Mouse (Mus musculus): Measurements from ENCODE around the gene Osbpl9. TPM values are rescaled to one million over a fixed set of nuclear protein-coding genes. Genes with fewer than 3 reads are reported as not detected.

Gene Osbpl9
- polyA plus RNA-seq, 1 experiment from 2014 or later, result 75.8 TPM

- Histone ChIP-seq H3K36me3 (ENCODE audit: control insufficient read depth, insufficient read depth, low read length) (no peaks in the 10 kb centered on the region), H3K4me2 (peak overlapping the region; percentile 69; the same call in 1 of the 2 replicates), H3K27me3 (ENCODE audit: control insufficient read depth, insufficient read depth, low read length) (no peaks in the 10 kb centered on the region), H3K9ac (ENCODE audit: low read length) (peak overlapping the region; percentile 70; the same call in 1 of the 2 replicates), H3K4me1 (ENCODE audit: control insufficient read depth, insufficient read depth, low read length) (peaks cover 12% of the 10 kb centered on the region), H3K9me3 (ENCODE audit: control insufficient read depth, low read length) (no peaks in the 10 kb centered on the region), H3K27ac (ENCODE audit: low read depth, low read length) (no peak overlapping the region), H3K4me3 (ENCODE audit: low read depth, low read length) (no peak overlapping the region)
- ATAC-seq (ENCODE audit: low FRiP score) (no peak), DNase-seq (ENCODE audit: low spot score, missing footprints) (no peak)
- WGBS, result 63% methylated on average over 6 of the region's 6 CpGs
Measured at GRCm38 (mm10) chr4:109116938-109117337, 85.1 kb downstream of the Osbpl9 start.

GRCm38 (mm10) chr4:109116494-109116893 lies 85.6 kb downstream of the Osbpl9 start:
- Histone ChIP-seq H3K27me3 (ENCODE audit: control insufficient read depth, insufficient read depth, low read length) (no peaks in the 10 kb centered on the region), H3K4me2 (no peak overlapping the region), H3K4me3 (ENCODE audit: low read depth, low read length) (no peak overlapping the region), H3K36me3 (ENCODE audit: control insufficient read depth, insufficient read depth, low read length) (no peaks in the 10 kb centered on the region), H3K27ac (ENCODE audit: low read depth, low read length) (no peak overlapping the region), H3K4me1 (ENCODE audit: control insufficient read depth, insufficient read depth, low read length) (peaks cover 12% of the 10 kb centered on the region), H3K9me3 (ENCODE audit: control insufficient read depth, low read length) (no peaks in the 10 kb centered on the region), H3K9ac (ENCODE audit: low read length) (no peak overlapping the region)
- DNase-seq (ENCODE audit: low spot score, missing footprints) (no peak), ATAC-seq (ENCODE audit: low FRiP score) (no peak)
- WGBS, result 67% methylated on average over 3 of the region's 3 CpGs

- H3K4me2 ChIP-seq, result no peak overlapping the region
- H3K9me3 ChIP-seq (ENCODE audit: control insufficient read depth, low read length), result no peaks in the 10 kb centered on the region
- ATAC-seq (ENCODE audit: low FRiP score) (no peak), DNase-seq (ENCODE audit: low spot score, missing footprints) (no peak)
- H3K36me3 ChIP-seq (ENCODE audit: control insufficient read depth, insufficient read depth, low read length), result no peaks in the 10 kb centered on the region
- peaks cover 12% of the 10 kb centered on the region for H3K4me1 ChIP-seq (ENCODE audit: control insufficient read depth, insufficient read depth, low read length)
- WGBS, result 86% methylated on average over 1 of the region's 1 CpGs
- no peak overlapping the region for H3K27ac ChIP-seq (ENCODE audit: low read depth, low read length)
- H3K4me3 ChIP-seq (ENCODE audit: low read depth, low read length), result no peak overlapping the region
- H3K27me3 ChIP-seq (ENCODE audit: control insufficient read depth, insufficient read depth, low read length), result no peaks in the 10 kb centered on the region
- H3K9ac ChIP-seq (ENCODE audit: low read length), result no peak overlapping the region
Measured at GRCm38 (mm10) chr4:109115742-109116141, 86.3 kb downstream of the Osbpl9 start.

- WGBS, result 88% methylated on average over 1 of the region's 1 CpGs
- Histone ChIP-seq H3K27me3 (ENCODE audit: control insufficient read depth, insufficient read depth, low read length) (no peaks in the 10 kb centered on the region), H3K27ac (ENCODE audit: low read depth, low read length) (no peak overlapping the region)
Measured at GRCm38 (mm10) chr4:109114308-109114707, 87.8 kb downstream of the Osbpl9 start.

DNA sequence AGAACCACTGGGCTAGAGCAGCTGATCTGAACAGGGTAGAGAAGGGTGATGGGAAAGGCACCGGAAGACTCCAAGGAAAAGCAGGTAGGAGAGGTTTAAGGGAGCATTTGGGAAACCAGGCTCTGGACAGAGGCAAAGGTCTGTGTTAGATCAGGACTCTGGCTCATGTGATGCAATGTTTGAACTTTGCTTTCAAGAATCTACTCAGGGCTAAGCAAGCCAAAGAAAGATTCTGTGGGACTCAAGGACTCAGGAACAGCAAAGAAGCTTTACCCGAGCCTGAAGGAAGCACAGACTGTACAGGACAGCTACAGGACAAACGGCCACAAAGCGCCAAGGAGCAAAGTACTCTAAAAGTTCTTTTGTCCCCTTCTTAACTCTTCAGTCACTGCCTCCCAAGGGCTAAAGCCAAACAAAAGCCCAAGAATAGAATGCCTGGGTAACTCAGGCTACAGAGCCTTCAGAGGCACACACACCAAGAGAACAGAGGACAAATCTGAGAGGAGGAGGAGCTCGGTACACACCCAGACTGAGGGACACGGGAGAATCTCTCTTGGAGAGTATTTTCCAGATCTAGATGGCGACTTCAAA lies 89.1 kb downstream of the Osbpl9 start:
- Histone ChIP-seq H3K36me3 (ENCODE audit: control insufficient read depth, insufficient read depth, low read length) (no peaks in the 10 kb centered on the region), H3K9ac (ENCODE audit: low read length) (no peak overlapping the region), H3K4me2 (no peak overlapping the region), H3K9me3 (ENCODE audit: control insufficient read depth, low read length) (no peaks in the 10 kb centered on the region), H3K4me1 (ENCODE audit: control insufficient read depth, insufficient read depth, low read length) (peaks cover 8% of the 10 kb centered on the region), H3K4me3 (ENCODE audit: low read depth, low read length) (no peak overlapping the region), H3K27ac (ENCODE audit: low read depth, low read length) (no peak overlapping the region), H3K27me3 (ENCODE audit: control insufficient read depth, insufficient read depth, low read length) (no peaks in the 10 kb centered on the region)
- DNase-seq (ENCODE audit: low spot score, missing footprints), result peak; percentile 83
- no peak for ATAC-seq (ENCODE audit: low FRiP score)
- 28% methylated on average over 7 of the region's 7 CpGs for WGBS

More at GRCm38 (mm10) chr4:109114308-109114707, 87.8 kb downstream of the Osbpl9 start:
- H3K4me1 ChIP-seq (ENCODE audit: control insufficient read depth, insufficient read depth, low read length), result peaks cover 12% of the 10 kb centered on the region
- no peak overlapping the region for H3K4me2 ChIP-seq
- DNase-seq (ENCODE audit: low spot score, missing footprints) (no peak), ATAC-seq (ENCODE audit: low FRiP score) (no peak)
- H3K9me3 ChIP-seq (ENCODE audit: control insufficient read depth, low read length), result no peaks in the 10 kb centered on the region
- no peak overlapping the region for H3K9ac ChIP-seq (ENCODE audit: low read length)
- H3K36me3 ChIP-seq (ENCODE audit: control insufficient read depth, insufficient read depth, low read length), result no peaks in the 10 kb centered on the region
- H3K4me3 ChIP-seq (ENCODE audit: low read depth, low read length), result no peak overlapping the region

GRCm38 (mm10) chr4:109110978-109111377 lies 91.1 kb downstream of the Osbpl9 start:
- H3K9ac ChIP-seq (ENCODE audit: low read length), result no peak overlapping the region
- no peak overlapping the region for H3K4me2 ChIP-seq
- no peaks in the 10 kb centered on the region for H3K27me3 ChIP-seq (ENCODE audit: control insufficient read depth, insufficient read depth, low read length)
- H3K27ac ChIP-seq (ENCODE audit: low read depth, low read length), result no peak overlapping the region
- ATAC-seq (ENCODE audit: low FRiP score) (no peak), DNase-seq (ENCODE audit: low spot score, missing footprints) (no peak)
- WGBS, result 92% methylated on average over 2 of the region's 2 CpGs
- H3K4me3 ChIP-seq (ENCODE audit: low read depth, low read length), result no peak overlapping the region
- no peaks in the 10 kb centered on the region for H3K9me3 ChIP-seq (ENCODE audit: control insufficient read depth, low read length)
- H3K36me3 ChIP-seq (ENCODE audit: control insufficient read depth, insufficient read depth, low read length), result no peaks in the 10 kb centered on the region
- peaks cover 6% of the 10 kb centered on the region for H3K4me1 ChIP-seq (ENCODE audit: control insufficient read depth, insufficient read depth, low read length)

DNA sequence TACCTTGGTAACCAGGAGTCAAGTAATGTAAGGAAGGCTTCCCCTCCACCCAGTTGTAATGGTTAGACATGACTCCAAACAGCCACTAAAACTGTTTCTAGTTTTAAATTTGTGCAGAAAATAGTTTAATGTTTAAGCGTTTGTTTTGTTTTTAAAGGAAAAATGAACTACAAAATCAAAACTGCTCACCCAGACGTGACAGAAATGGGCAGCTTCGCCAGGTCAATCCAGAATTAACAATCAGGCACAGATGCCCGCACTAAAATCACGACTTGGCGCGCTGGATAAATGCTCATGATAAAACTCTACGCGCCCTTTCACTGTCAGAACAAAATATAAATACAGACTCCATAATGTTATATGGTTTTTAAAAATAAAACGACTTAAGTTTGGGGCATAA lies 92.4 kb downstream of the Osbpl9 start:
- no peak overlapping the region for H3K4me2 ChIP-seq
- DNase-seq (ENCODE audit: low spot score, missing footprints) (no peak), ATAC-seq (ENCODE audit: low FRiP score) (no peak)
- peaks cover 6% of the 10 kb centered on the region for H3K4me1 ChIP-seq (ENCODE audit: control insufficient read depth, insufficient read depth, low read length)
- no peaks in the 10 kb centered on the region for H3K9me3 ChIP-seq (ENCODE audit: control insufficient read depth, low read length)
- H3K4me3 ChIP-seq (ENCODE audit: low read depth, low read length), result no peak overlapping the region
- no peak overlapping the region for H3K27ac ChIP-seq (ENCODE audit: low read depth, low read length)
- 93% methylated on average over 10 of the region's 10 CpGs for WGBS
- no peak overlapping the region for H3K9ac ChIP-seq (ENCODE audit: low read length)
- H3K27me3 ChIP-seq (ENCODE audit: control insufficient read depth, insufficient read depth, low read length), result no peaks in the 10 kb centered on the region
- no peaks in the 10 kb centered on the region for H3K36me3 ChIP-seq (ENCODE audit: control insufficient read depth, insufficient read depth, low read length)

DNA sequence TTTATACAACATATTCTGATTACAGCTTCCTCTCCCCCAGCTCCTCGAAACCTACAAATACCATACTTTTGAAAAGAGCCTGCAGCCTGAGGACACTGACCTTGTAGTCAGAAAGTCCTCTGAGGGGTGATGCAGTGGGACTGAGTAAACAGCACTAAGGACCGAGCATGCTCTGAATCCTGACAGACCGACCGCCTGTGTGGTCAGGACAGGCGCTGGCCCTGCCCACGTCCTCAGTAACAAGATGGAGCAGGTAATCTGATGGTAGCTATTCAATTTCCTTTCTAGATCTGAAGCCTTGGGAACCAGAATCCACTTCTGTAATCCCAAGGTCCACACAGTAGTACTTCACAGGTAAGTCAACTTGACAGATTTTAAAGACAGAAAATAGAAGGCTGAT lies 93.1 kb downstream of the Osbpl9 start:
- 86% methylated on average over 6 of the region's 6 CpGs for WGBS
- H3K4me1 ChIP-seq (ENCODE audit: control insufficient read depth, insufficient read depth, low read length), result peaks cover 6% of the 10 kb centered on the region

DNA sequence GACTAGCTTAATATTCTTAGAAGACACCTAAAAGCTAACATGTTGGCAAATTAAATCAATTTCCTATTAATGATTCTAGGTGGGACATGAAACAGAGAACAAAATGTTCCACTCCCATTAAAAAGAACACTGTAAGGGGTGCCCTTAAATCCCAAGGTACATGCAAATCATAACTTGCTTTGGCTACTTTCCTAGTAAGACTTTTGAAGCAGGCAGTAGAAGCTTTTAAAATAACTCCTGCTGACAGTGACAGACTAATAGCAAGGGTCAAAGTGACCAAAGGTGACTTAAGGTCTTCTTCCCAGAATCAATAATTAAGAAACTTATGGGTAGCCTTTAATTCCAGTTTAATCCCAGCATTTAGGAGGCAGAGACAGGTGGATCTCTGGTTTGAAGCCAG lies 95.5 kb downstream of the Osbpl9 start:
- no peak overlapping the region for H3K4me3 ChIP-seq (ENCODE audit: low read depth, low read length)
- H3K4me1 ChIP-seq (ENCODE audit: control insufficient read depth, insufficient read depth, low read length), result no peaks in the 10 kb centered on the region
- no peak overlapping the region for H3K4me2 ChIP-seq
- no peaks in the 10 kb centered on the region for H3K9me3 ChIP-seq (ENCODE audit: control insufficient read depth, low read length)
- no peak overlapping the region for H3K27ac ChIP-seq (ENCODE audit: low read depth, low read length)
- H3K9ac ChIP-seq (ENCODE audit: low read length), result no peak overlapping the region
- no peak for DNase-seq (ENCODE audit: low spot score, missing footprints)
- H3K36me3 ChIP-seq (ENCODE audit: control insufficient read depth, insufficient read depth, low read length), result no peaks in the 10 kb centered on the region
- ATAC-seq (ENCODE audit: low FRiP score), result no peak
- no peaks in the 10 kb centered on the region for H3K27me3 ChIP-seq (ENCODE audit: control insufficient read depth, insufficient read depth, low read length)

More for the DNA sequence above, 93.1 kb downstream of the Osbpl9 start:
- H3K9ac ChIP-seq (ENCODE audit: low read length), result no peak overlapping the region
- H3K27me3 ChIP-seq (ENCODE audit: control insufficient read depth, insufficient read depth, low read length), result no peaks in the 10 kb centered on the region
- H3K4me2 ChIP-seq, result no peak overlapping the region
- H3K27ac ChIP-seq (ENCODE audit: low read depth, low read length), result no peak overlapping the region
- ATAC-seq (ENCODE audit: low FRiP score) (no peak), DNase-seq (ENCODE audit: low spot score, missing footprints) (no peak)
- H3K9me3 ChIP-seq (ENCODE audit: control insufficient read depth, low read length), result no peaks in the 10 kb centered on the region
- no peak overlapping the region for H3K4me3 ChIP-seq (ENCODE audit: low read depth, low read length)
- no peaks in the 10 kb centered on the region for H3K36me3 ChIP-seq (ENCODE audit: control insufficient read depth, insufficient read depth, low read length)
